8 mouse cellular contexts compared by ENCODE assay signal in the genomic region with DNA sequence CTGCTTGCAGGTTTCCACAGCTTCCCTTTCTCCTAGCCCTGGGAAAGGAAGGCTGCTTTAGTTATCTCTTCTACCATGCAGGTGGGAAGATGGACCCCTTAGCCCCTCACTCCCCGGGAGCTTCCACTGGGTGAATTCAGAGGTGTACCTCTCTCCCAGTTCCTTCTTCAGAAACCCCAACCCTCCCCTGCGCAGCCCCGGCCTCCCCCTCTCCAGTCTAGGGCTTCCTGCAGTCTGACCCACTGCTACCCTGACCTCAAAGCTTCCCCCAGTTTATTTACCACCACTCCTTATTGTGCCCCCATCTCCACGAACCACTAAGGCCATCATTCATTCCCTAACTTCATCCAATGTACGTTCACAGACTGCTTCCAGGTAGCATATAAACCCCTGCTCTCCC. TPM values are rescaled to one million over a fixed set of nuclear protein-coding genes. Genes with fewer than 3 reads are reported as not detected.
DNase-seq lines count a peak whose midpoint lies in the region; ATAC-seq and TF ChIP-seq lines count a peak whose summit lies in the region.

No protein-coding gene starts in this region.

- H3K9ac ChIP-seq in limb, embryonic 15.5 days = peak overlapping the region; percentile 61; the same call in 1 of the 2 replicates
- peak overlapping the region; percentile 77 for H3K9ac ChIP-seq in stomach, postnatal 0 days (ENCODE audit: low read length)

- peak overlapping the region; percentile 87 for H3K4me2 ChIP-seq in limb, embryonic 15.5 days
- H3K4me2 ChIP-seq in stomach, postnatal 0 days (replicated peaks; ENCODE audit: low read depth) = peak overlapping the region; percentile 94

- peak overlapping the region; percentile 91 for H3K27ac ChIP-seq in gastrocnemius, adult 2 months
- no peak overlapping the region for H3K27ac ChIP-seq in spleen, adult 2 months (ENCODE audit: insufficient read depth, low read length)
- peak overlapping the region; percentile 91; the same call in 1 of the 2 replicates for H3K27ac ChIP-seq in limb, embryonic 15.5 days
- H3K27ac ChIP-seq in stomach, postnatal 0 days (replicated peaks) = 0 out of 2 replicates have a peak overlapping the region, but pooled peaks have one; percentile 8

- peaks cover 16% of the 10 kb centered on the region; the same call in 1 of the 2 replicates for H3K4me1 ChIP-seq in spleen, adult 2 months (ENCODE audit: control insufficient read depth, insufficient read depth, insufficient read length)
- H3K4me1 ChIP-seq in limb, embryonic 15.5 days = peaks cover 80% of the 10 kb centered on the region
- H3K4me1 ChIP-seq in stomach, postnatal 0 days (replicated peaks; ENCODE audit: control insufficient read depth, insufficient read depth) = peaks cover 11% of the 10 kb centered on the region; the same call in 1 of the 2 replicates

- intact Hi-C loops in gastrocnemius, adult 2 months (cut with DNase I) = loop anchor here (5.0 to 10.0 kb wide), 3 partner anchors 59 to 751 kb away; partner anchors contain the start of gene Atg101

- DNase-seq in gastrocnemius, adult 2 months = no peak
- DNase-seq in gastrocnemius, postnatal 10 days = no peak
- DNase-seq in spleen, adult 2 months (ENCODE audit: low read depth in 1 of 2, low spot score in 2 of 2) = no peak
- no peak for DNase-seq in spleen, postnatal 10 days (ENCODE audit: low spot score in 2 of 2)
- DNase-seq in stomach, postnatal 0 days (ENCODE audit: low spot score) = peak; percentile 12
- no peak for DNase-seq in adrenal gland, adult 2 months
- DNase-seq in spleen, postnatal 4 days (ENCODE audit: low spot score in 2 of 2) = no peak

- H3K27me3 ChIP-seq in spleen, adult 2 months (ENCODE audit: control insufficient read depth, insufficient read depth, low read length) = peaks cover 2% of the 10 kb centered on the region; the same call in 1 of the 2 replicates
- H3K27me3 ChIP-seq in limb, embryonic 15.5 days = no peaks in the 10 kb centered on the region
- H3K27me3 ChIP-seq in stomach, postnatal 0 days (ENCODE audit: control insufficient read depth, insufficient read depth, low read length) = no peaks in the 10 kb centered on the region

- no peaks in the 10 kb centered on the region; the same call in 1 of the 2 replicates for H3K36me3 ChIP-seq in spleen, adult 2 months (ENCODE audit: control insufficient read depth, insufficient read depth, low read length)
- H3K36me3 ChIP-seq in limb, embryonic 15.5 days = no peaks in the 10 kb centered on the region
- H3K36me3 ChIP-seq in stomach, postnatal 0 days (ENCODE audit: control insufficient read depth, insufficient read depth, low read length) = no peaks in the 10 kb centered on the region

- peak overlapping the region; percentile 84 for H3K4me3 ChIP-seq in gastrocnemius, adult 2 months
- peak overlapping the region; percentile 76; the same call in 1 of the 2 replicates for H3K4me3 ChIP-seq in spleen, adult 2 months (ENCODE audit: extremely low read depth, insufficient read depth, insufficient read length)
- H3K4me3 ChIP-seq in limb, embryonic 15.5 days = peak overlapping the region; percentile 78
- peak overlapping the region; percentile 71 for H3K4me3 ChIP-seq in stomach, postnatal 0 days (ENCODE audit: low read depth, low read length)

- TF ChIP-seq EP300 in stomach, postnatal 0 days (optimal IDR thresholded peaks at IDR 0.05) = no peak

- TF ChIP-seq POLR2A in spleen, adult 2 months (IDR thresholded peaks at IDR 0.05; ENCODE audit: low read depth, low read length) = no peak

- no peaks in the 10 kb centered on the region for H3K9me3 ChIP-seq in limb, embryonic 15.5 days
- H3K9me3 ChIP-seq in stomach, postnatal 0 days (ENCODE audit: control insufficient read depth, low read length) = no peaks in the 10 kb centered on the region

- no peak for ATAC-seq in limb, embryonic 15.5 days (ENCODE audit: insufficient number of reproducible peaks, low FRiP score, low TSS enrichment, low read depth)
- ATAC-seq in stomach, postnatal 0 days (ENCODE audit: low FRiP score, low TSS enrichment) = no peak

- WGBS in spleen, adult 2 months = 3% methylated on average over 5 of the region's 5 CpGs
- WGBS in limb, embryonic 15.5 days = 10% methylated on average over 5 of the region's 5 CpGs
- 19% methylated on average over 5 of the region's 5 CpGs for WGBS in stomach, postnatal 0 days

- no peak for TF ChIP-seq CTCF in gastrocnemius, adult 2 months (IDR thresholded peaks at IDR 0.05)
- no peak for TF ChIP-seq CTCF in spleen, adult 2 months (IDR thresholded peaks at IDR 0.05; ENCODE audit: extremely low read depth, insufficient read depth, insufficient read length, insufficient replicate concordance)
- no peak for TF ChIP-seq CTCF in stomach, postnatal 0 days (IDR thresholded peaks at IDR 0.05; ENCODE audit: low read depth)

RNA-seq across cellular contexts. Expression of gene Grasp, which starts 0.4 kb away (rescaled TPM):
- 1 to 10 TPM; 5.8 to 5.9 TPM for total RNA-seq in gastrocnemius, adult 2 months (2021)
- total RNA-seq in gastrocnemius, postnatal 10 days (2021) = 10 to 100 TPM in 1 of 2 experiments, 1 to 10 TPM in 1; 9.0 to 11.5 TPM
- 5.6 and 6.5 TPM in 2 replicates for polyA plus RNA-seq in spleen, adult 2 months (2012; rRNA removed)
- 5.3 and 7.2 TPM in 2 replicates for polyA plus RNA-seq in limb, embryonic 15.5 days (2015; fragmentation: Nextera tagmentation; extraction: Ambion mirVana)
- polyA plus RNA-seq in stomach, postnatal 0 days (2015; fragmentation: Nextera tagmentation; extraction: Ambion mirVana) = 2.0 TPM in 2 replicates
- 10 to 100 TPM; 16.4 to 21.0 TPM for total RNA-seq in adrenal gland, adult 2 months (2021)
- polyA plus RNA-seq in adrenal gland, adult 2 months (2012; rRNA removed) = 53.0 and 60.3 TPM in 2 replicates

RNA-seq across cellular contexts. Expression of gene Nr4a1, which starts 30.5 kb away (rescaled TPM):
- total RNA-seq in gastrocnemius, adult 2 months (2021) = 100 to 1,000 TPM; 143 to 146 TPM
- 10 to 100 TPM; 22.5 to 23.1 TPM for total RNA-seq in gastrocnemius, postnatal 10 days (2021)
- 50.3 and 63.8 TPM in 2 replicates for polyA plus RNA-seq in spleen, adult 2 months (2012; rRNA removed)
- 14.7 and 18.4 TPM in 2 replicates for polyA plus RNA-seq in limb, embryonic 15.5 days (2015; fragmentation: Nextera tagmentation; extraction: Ambion mirVana)
- 9.4 and 17.1 TPM in 2 replicates for polyA plus RNA-seq in stomach, postnatal 0 days (2015; fragmentation: Nextera tagmentation; extraction: Ambion mirVana)
- total RNA-seq in adrenal gland, adult 2 months (2021) = 100 to 1,000 TPM; 560 to 565 TPM
- polyA plus RNA-seq in adrenal gland, adult 2 months (2012; rRNA removed) = 162 and 415 TPM in 2 replicates

RNA-seq across cellular contexts. Expression of gene Acvr1b, which starts 49.7 kb away (rescaled TPM):
- total RNA-seq in gastrocnemius, adult 2 months (2021) = 10 to 100 TPM; 26.9 to 30.8 TPM
- total RNA-seq in gastrocnemius, postnatal 10 days (2021) = 10 to 100 TPM; 21.7 to 22.4 TPM
- 17.9 and 20.2 TPM in 2 replicates for polyA plus RNA-seq in spleen, adult 2 months (2012; rRNA removed)
- polyA plus RNA-seq in limb, embryonic 15.5 days (2015; fragmentation: Nextera tagmentation; extraction: Ambion mirVana) = 8.4 and 10.9 TPM in 2 replicates
- polyA plus RNA-seq in stomach, postnatal 0 days (2015; fragmentation: Nextera tagmentation; extraction: Ambion mirVana) = 6.9 and 8.1 TPM in 2 replicates
- 10 to 100 TPM in 1 of 2 experiments, 1 to 10 TPM in 1; 5.2 to 10.0 TPM for total RNA-seq in adrenal gland, adult 2 months (2021)
- polyA plus RNA-seq in adrenal gland, adult 2 months (2012; rRNA removed) = 10.1 and 11.2 TPM in 2 replicates
